ENCODE assay signal across 20 mouse cellular contexts in genomic region chr10:111622789-111623188, GRCm38 (mm10).
DNase-seq lines count a peak whose midpoint lies in the region; ATAC-seq and TF ChIP-seq lines count a peak whose summit lies in the region.
"Had no signal": no experiment of that assay in that cellular context is flagged by ENCODE, and none has a peak within 500 bp of the region (broad histone marks: within the 10 kb centered on the region; RNA-seq: fewer than 3 reads in every experiment).

No protein-coding gene starts in this region.

- no peak overlapping the region for H3K4me2 ChIP-seq in lung, embryonic 14.5 days
- H3K4me2 ChIP-seq in embryonic facial prominence, embryonic 12.5 days (replicated peaks): no peak overlapping the region
- H3K4me2 ChIP-seq in myocyte (ENCODE audit: low read depth): peak overlapping the region; percentile 51
- H3K4me2 ChIP-seq: embryonic facial prominence, embryonic 13.5 days; liver, embryonic 11.5 days had no signal

- no peak overlapping the region for H3ac ChIP-seq in myocyte (ENCODE audit: control insufficient read depth, insufficient read length)

- H3K4me1 ChIP-seq in lung, embryonic 14.5 days (ENCODE audit: insufficient read depth): peaks cover 5% of the 10 kb centered on the region
- H3K4me1 ChIP-seq in embryonic facial prominence, embryonic 12.5 days: peaks cover 26% of the 10 kb centered on the region

- TF ChIP-seq POLR2A in myocyte (IDR thresholded peaks at IDR 0.05; ENCODE audit: insufficient read length, low read depth): no peak

- no peak overlapping the region for H3K27ac ChIP-seq in lung, embryonic 14.5 days (ENCODE audit: low read depth)
- 0 out of 2 replicates have a peak overlapping the region, but pooled peaks have one; percentile 36 for H3K27ac ChIP-seq in embryonic facial prominence, embryonic 12.5 days
- H3K27ac ChIP-seq: embryonic facial prominence, embryonic 13.5 days; forebrain, embryonic 10.5 days; macrophage; midbrain, embryonic 10.5 days had no signal

- no peak for TF ChIP-seq CTCF in lung, embryonic 14.5 days (IDR thresholded peaks at IDR 0.05; ENCODE audit: low read depth)

- no peaks in the 10 kb centered on the region for H3K36me3 ChIP-seq in lung, embryonic 14.5 days (ENCODE audit: insufficient read depth)
- no peaks in the 10 kb centered on the region for H3K36me3 ChIP-seq in embryonic facial prominence, embryonic 12.5 days
- no peaks in the 10 kb centered on the region for H3K36me3 ChIP-seq in myocyte (ENCODE audit: control insufficient read depth, insufficient read depth)
- H3K36me3 ChIP-seq: embryonic facial prominence, embryonic 13.5 days; forebrain, embryonic 10.5 days; midbrain, embryonic 10.5 days had no signal

- WGBS in lung, embryonic 14.5 days: 28% methylated on average over 4 of the region's 4 CpGs
- WGBS in embryonic facial prominence, embryonic 12.5 days: 11% methylated on average over 4 of the region's 4 CpGs

- 0 out of 2 replicates have a peak, but pooled peaks have one; percentile 52 for ATAC-seq in lung, embryonic 14.5 days (ENCODE audit: insufficient read depth)
- no peak for ATAC-seq in embryonic facial prominence, embryonic 12.5 days (ENCODE audit: insufficient number of reproducible peaks, insufficient read depth, low FRiP score, low TSS enrichment)
- ATAC-seq: hindbrain, embryonic 16.5 days; intestine, postnatal 0 days had no signal

- H3K9ac ChIP-seq in lung, embryonic 14.5 days: no peak overlapping the region
- H3K9ac ChIP-seq in embryonic facial prominence, embryonic 12.5 days: no peak overlapping the region
- H3K9ac ChIP-seq: embryonic facial prominence, embryonic 13.5 days had no signal

- H3K79me2 ChIP-seq in myocyte (ENCODE audit: control insufficient read depth, insufficient read depth): no peaks in the 10 kb centered on the region

- H3K27me3 ChIP-seq in lung, embryonic 14.5 days (ENCODE audit: insufficient read depth, low read length): no peaks in the 10 kb centered on the region
- H3K27me3 ChIP-seq in embryonic facial prominence, embryonic 12.5 days: no peaks in the 10 kb centered on the region
- no peaks in the 10 kb centered on the region for H3K27me3 ChIP-seq in myocyte (ENCODE audit: control insufficient read depth, insufficient read depth, insufficient read length)
- H3K27me3 ChIP-seq: CH12.LX; embryonic facial prominence, embryonic 13.5 days had no signal

- DNase-seq in adrenal gland, adult 2 months: peak; percentile 34
- DNase-seq in adrenal gland, postnatal 14 days: no peak
- DNase-seq in lung, embryonic 14.5 days: peak; percentile 66
- DNase-seq in lung, postnatal 36 days: no peak
- DNase-seq in frontal cortex, postnatal 10 days (ENCODE audit: low spot score in 2 of 2): no peak
- DNase-seq in thymus, postnatal 0 days (ENCODE audit: low spot score): no peak
- DNase-seq: cerebellum, adult 9-10 months; lung, adult 2 months; right cerebral cortex, adult 18-20 months; thymus, postnatal 4 days had no signal

- H3K4me3 ChIP-seq in lung, embryonic 14.5 days (ENCODE audit: low read depth, low read length): no peak overlapping the region
- no peak overlapping the region for H3K4me3 ChIP-seq in embryonic facial prominence, embryonic 12.5 days
- no peak overlapping the region for H3K4me3 ChIP-seq in myocyte
- H3K4me3 ChIP-seq: embryonic facial prominence, embryonic 13.5 days; forebrain, embryonic 10.5 days; midbrain, embryonic 10.5 days had no signal

- H3K9me3 ChIP-seq in lung, embryonic 14.5 days (ENCODE audit: low read depth, low read length): no peaks in the 10 kb centered on the region
- H3K9me3 ChIP-seq in embryonic facial prominence, embryonic 12.5 days: no peaks in the 10 kb centered on the region
- H3K9me3 ChIP-seq: embryonic facial prominence, embryonic 13.5 days; forebrain, embryonic 10.5 days; midbrain, embryonic 10.5 days had no signal

TF ChIP-seq in myocyte, 11 proteins besides CTCF, POLR2A, EP300 and RAD21:
- TF ChIP-seq MYOD1 (IDR thresholded peaks at IDR 0.05; ENCODE audit: control insufficient read depth in 1 of 3, insufficient read length in 2 of 3, low read depth in 2 of 3): peak; percentile 56 to 80 (median 66)
- no peak for TF ChIP-seq TCF3 (IDR thresholded peaks at IDR 0.05; ENCODE audit: insufficient read length, low read depth)
- TF ChIP-seq SRF (IDR thresholded peaks at IDR 0.05; ENCODE audit: control insufficient read depth, insufficient read length, low read depth): no peak
- no peak for TF ChIP-seq MAX (IDR thresholded peaks at IDR 0.05; ENCODE audit: low read depth)
- TF ChIP-seq MYOG (IDR thresholded peaks at IDR 0.05; ENCODE audit: control insufficient read depth in 1 of 3, insufficient read depth in 1 of 3, insufficient read length in 2 of 3, low read depth in 2 of 3): peak; percentile 47 to 82 (median 56)
- no peak for TF ChIP-seq REST (IDR thresholded peaks at IDR 0.05; ENCODE audit: insufficient read depth, insufficient read length)
- no peak for TF ChIP-seq CEBPB (IDR thresholded peaks at IDR 0.05; ENCODE audit: insufficient read depth, poor library complexity, severe bottlenecking)
- TF ChIP-seq USF1 (IDR thresholded peaks at IDR 0.05; ENCODE audit: low read depth): no peak
- no peak for TF ChIP-seq E2F4 (IDR thresholded peaks at IDR 0.05; ENCODE audit: insufficient read depth)
- peak; percentile 21 for TF ChIP-seq TCF12 (IDR thresholded peaks at IDR 0.05; ENCODE audit: insufficient read depth, poor library complexity, severe bottlenecking)

Comparison
In these comparisons a context has a peak if more than half of its experiments do, and no peak if none do; other contexts are left out.
1. DNase-seq: peak in adrenal gland, adult 2 months (single experiment) and lung, embryonic 14.5 days (single experiment); none in adrenal gland, postnatal 14 days (single experiment), lung, postnatal 36 days (single experiment), frontal cortex, postnatal 10 days (0 of 2) and thymus, postnatal 0 days (single experiment).